In genomic region chr2:119281899-119282565, GRCm38 (mm10) we compare ENCODE assay signal across 16 mouse cellular contexts. TPM values are rescaled to one million over a fixed set of nuclear protein-coding genes. Genes with fewer than 3 reads are reported as not detected.
"Had no signal": no experiment of that assay in that cellular context is flagged by ENCODE, and none has a peak within 500 bp of the region (broad histone marks: within the 10 kb centered on the region; RNA-seq: fewer than 3 reads in every experiment).

No protein-coding gene starts in this region.

- H3K4me3 ChIP-seq: hindbrain, embryonic 15.5 days; limb, embryonic 15.5 days; liver, embryonic 13.5 days; midbrain, embryonic 13.5 days; neural tube, embryonic 13.5 days had no signal

- ATAC-seq: intestine, embryonic 16.5 days; liver, postnatal 0 days; midbrain, embryonic 13.5 days had no signal

- H3K27me3 ChIP-seq: hindbrain, embryonic 15.5 days; limb, embryonic 15.5 days; liver, embryonic 13.5 days; midbrain, embryonic 13.5 days; neural tube, embryonic 13.5 days had no signal

- H3K9me3 ChIP-seq: hindbrain, embryonic 15.5 days; limb, embryonic 15.5 days; liver, embryonic 13.5 days; midbrain, embryonic 13.5 days; neural tube, embryonic 13.5 days had no signal

- H3K27ac ChIP-seq: hindbrain, embryonic 15.5 days; limb, embryonic 15.5 days; liver, embryonic 13.5 days; macrophage; midbrain, embryonic 13.5 days; neural tube, embryonic 13.5 days had no signal

- H3K4me1 ChIP-seq: hindbrain, embryonic 15.5 days; limb, embryonic 15.5 days; midbrain, embryonic 13.5 days; neural tube, embryonic 13.5 days had no signal

- DNase-seq: kidney, postnatal 36 days; layer of hippocampus, adult 9-11 months; layer of hippocampus, postnatal 36 days; liver, embryonic 13.5 days; liver, postnatal 0 days; right cerebral cortex, postnatal 14 days; thymus, postnatal 36 days had no signal

- H3K4me2 ChIP-seq: hindbrain, embryonic 15.5 days; limb, embryonic 15.5 days; liver, embryonic 13.5 days; midbrain, embryonic 13.5 days; neural tube, embryonic 13.5 days had no signal

- H3K9ac ChIP-seq: hindbrain, embryonic 15.5 days; limb, embryonic 15.5 days; liver, embryonic 13.5 days; liver, postnatal 0 days; midbrain, embryonic 13.5 days; neural tube, embryonic 13.5 days had no signal

- H3K36me3 ChIP-seq: hindbrain, embryonic 15.5 days; limb, embryonic 15.5 days; liver, embryonic 13.5 days; midbrain, embryonic 13.5 days; neural tube, embryonic 13.5 days had no signal

RNA-seq across cellular contexts. Expression of gene Rhov, which starts 11.0 kb away (rescaled TPM):
- polyA plus RNA-seq: liver, postnatal 0 days had no signal

RNA-seq across cellular contexts. Expression of gene Dll4, which starts 43.6 kb away (rescaled TPM):
- polyA plus RNA-seq: macrophage had no signal

RNA-seq across cellular contexts. Expression of gene Ppp1r14d, which starts 52.3 kb away (rescaled TPM):
- total RNA-seq: layer of hippocampus, adult 18-20 months; layer of hippocampus, postnatal 36 days; left cerebral cortex, adult 8-10 months; left cerebral cortex, postnatal 25 days had no signal
- polyA plus RNA-seq: hindbrain, embryonic 15.5 days; limb, embryonic 15.5 days; liver, embryonic 13.5 days; liver, postnatal 0 days; macrophage; midbrain, embryonic 13.5 days; neural tube, embryonic 13.5 days had no signal
